Mouse (Mus musculus) ES-Bruce4 (cell line): ENCODE measurements around the gene Naaa. TPM values are rescaled to one million over a fixed set of nuclear protein-coding genes. Genes with fewer than 3 reads are reported as not detected.

Source experiments
- H3K27ac ChIP-seq: 2 replicates; pipeline ENCODE4 v1.5.1; 2012; ENCODE audit warnings: low read length, inconsistent platforms; ENCODE audit not compliant: insufficient read depth
- H3K27me3 ChIP-seq: 2 replicates; pipeline ENCODE4 v1.6.1; 2012; ENCODE audit warnings: mild to moderate bottlenecking, low read length, inconsistent platforms; ENCODE audit not compliant: control insufficient read depth, poor library complexity, insufficient read depth, severe bottlenecking
- H3K36me3 ChIP-seq: 2 replicates; pipeline ENCODE4 v1.6.1; 2012; ENCODE audit warnings: inconsistent platforms, mild to moderate bottlenecking, low read length, moderate library complexity; ENCODE audit not compliant: control insufficient read depth, poor library complexity, insufficient read depth, severe bottlenecking
- H3K4me1 ChIP-seq: one replicate; pipeline ENCODE4 v1.8.1; 2011; ENCODE audit warnings: low read length; ENCODE audit not compliant: control insufficient read depth, insufficient read depth
- H3K4me3 ChIP-seq: 2 replicates; pipeline ENCODE4 v1.5.1; 2011; ENCODE audit warnings: low read depth, mild to moderate bottlenecking, low read length
- H3K9ac ChIP-seq: 2 replicates; pipeline ENCODE4 v1.6.1; 2012; ENCODE audit warnings: low read depth, mild to moderate bottlenecking, inconsistent platforms; ENCODE audit not compliant: poor library complexity, severe bottlenecking
- H3K9me3 ChIP-seq: replicated peaks from 2 replicates; pipeline ENCODE4 v1.6.1; 2012; ENCODE audit warnings: mild to moderate bottlenecking, low read length, inconsistent platforms; ENCODE audit not compliant: control insufficient read depth, poor library complexity, insufficient read depth, severe bottlenecking
- CTCF ChIP-seq: IDR thresholded peaks from one replicate; pipeline ENCODE4 v1.8.1; 2011; ENCODE audit warnings: low read depth, low read length
- EP300 ChIP-seq: IDR thresholded peaks from 2 replicates; pipeline ENCODE4 v1.6.1; 2011; ENCODE audit warnings: low read depth, low read length; ENCODE audit not compliant: insufficient read depth
- POLR2A ChIP-seq: IDR thresholded peaks from one replicate; pipeline ENCODE4 v1.8.1; 2011; ENCODE audit warnings: low read length; ENCODE audit not compliant: insufficient read depth
- polyA plus RNA-seq: library from polyadenylated mRNA; stranded (reverse); fragments of >200 nt; gene quantifications from 2 replicates; pipeline ENCODE4 v1.2.4, GENCODE M21; 2011; ENCODE audit warnings: low read depth; ENCODE audit not compliant: missing spikeins, insufficient read depth, insufficient read length

Gene Naaa
- polyA plus RNA-seq, 1 experiment = 6.7 TPM

DNA sequence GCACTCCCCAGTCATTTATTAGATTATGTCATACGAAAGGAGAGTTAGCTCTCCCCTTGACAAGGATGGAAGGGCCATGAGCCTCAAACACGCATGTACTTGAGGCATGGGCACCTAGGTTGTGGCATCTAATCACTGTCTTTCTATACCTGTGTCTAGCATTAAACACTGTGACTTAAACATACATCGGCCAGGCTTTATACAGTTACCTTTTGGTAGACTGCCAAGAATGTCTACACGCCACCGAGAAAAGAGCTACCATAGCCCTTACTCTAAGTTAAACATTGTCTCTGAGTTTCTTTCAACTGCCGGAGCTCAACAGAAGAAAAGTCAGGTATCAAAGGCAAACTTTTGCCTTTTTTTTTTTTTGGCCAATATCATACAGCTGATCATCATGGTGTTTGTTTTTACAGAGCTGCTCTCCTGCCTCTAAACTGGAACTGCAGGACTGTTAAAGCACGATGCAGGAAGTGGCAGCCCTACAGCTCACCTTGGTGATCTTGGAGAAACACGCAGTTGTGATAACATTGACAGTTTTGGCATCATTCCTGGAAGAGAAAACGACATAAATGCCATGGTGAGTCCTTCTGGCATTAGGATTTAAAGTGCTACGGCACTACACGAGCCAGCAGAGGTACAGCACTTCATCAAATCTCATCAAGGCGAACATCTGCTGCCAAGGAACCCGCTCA is 24.3 kb upstream of the Naaa start:
- Histone ChIP-seq H3K9ac (no peak overlapping the region), H3K4me1 (no peaks in the 10 kb centered on the region), H3K27ac (no peak overlapping the region), H3K4me3 (no peak overlapping the region), H3K9me3 (no peaks in the 10 kb centered on the region), H3K27me3 (no peaks in the 10 kb centered on the region), H3K36me3 (peaks cover 60% of the 10 kb centered on the region)
- TF ChIP-seq EP300 = no peak
- TF ChIP-seq CTCF = no peak
- TF ChIP-seq POLR2A = no peak

GRCm38 (mm10) chr5:92294525-92294924 is 16.6 kb upstream of the Naaa start:
- H3K9ac ChIP-seq = no peak overlapping the region
- H3K4me1 ChIP-seq = no peaks in the 10 kb centered on the region
- H3K27ac ChIP-seq = no peak overlapping the region
- H3K36me3 ChIP-seq = peaks cover 62% of the 10 kb centered on the region
- H3K27me3 ChIP-seq = no peaks in the 10 kb centered on the region
- no peaks in the 10 kb centered on the region for H3K9me3 ChIP-seq
- no peak overlapping the region for H3K4me3 ChIP-seq
- TF ChIP-seq CTCF (no peak), EP300 (no peak), POLR2A (no peak)

DNA sequence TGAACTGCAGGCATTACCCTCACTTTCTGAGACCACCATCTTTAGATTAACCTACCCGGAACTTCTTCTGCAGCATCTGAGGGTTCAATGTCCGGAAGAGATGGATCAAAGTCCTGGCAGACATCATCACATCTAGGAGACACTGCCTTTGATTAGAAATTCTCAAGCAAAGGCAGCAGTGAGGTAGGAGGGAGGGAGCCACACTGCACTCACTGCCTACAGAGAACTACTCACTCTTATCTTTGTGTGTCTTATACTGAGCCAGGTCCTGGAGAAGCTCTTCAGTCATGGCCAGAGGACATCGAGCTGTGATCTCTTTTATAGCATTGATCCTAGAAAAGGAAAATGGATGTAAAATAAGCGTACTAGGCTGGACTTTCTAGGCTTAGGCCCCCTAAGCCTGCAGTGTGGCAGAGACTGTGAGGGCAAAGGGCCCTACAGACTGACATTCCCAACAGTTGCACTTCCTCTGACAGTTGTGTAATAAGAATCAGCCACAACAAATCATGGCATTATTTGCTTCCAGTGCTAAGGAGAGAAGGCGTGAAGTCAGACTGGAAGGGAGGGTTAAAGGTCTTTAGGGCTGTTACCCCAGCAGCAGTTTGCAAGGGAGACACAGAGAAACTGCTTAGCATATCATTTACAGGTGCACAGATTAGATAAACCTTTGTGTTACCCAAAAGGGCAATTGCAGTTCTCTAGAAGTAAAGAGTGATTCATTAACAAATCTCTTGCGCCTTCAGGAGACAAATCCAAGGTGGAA is 13.9 kb upstream of the Naaa start:
- no peaks in the 10 kb centered on the region for H3K27me3 ChIP-seq
- no peak overlapping the region for H3K4me3 ChIP-seq
- peaks cover 70% of the 10 kb centered on the region for H3K36me3 ChIP-seq
- no peaks in the 10 kb centered on the region for H3K9me3 ChIP-seq
- no peak overlapping the region for H3K9ac ChIP-seq
- no peaks in the 10 kb centered on the region for H3K4me1 ChIP-seq
- no peak overlapping the region for H3K27ac ChIP-seq
- TF ChIP-seq EP300 (no peak), POLR2A (no peak), CTCF (no peak)

DNA sequence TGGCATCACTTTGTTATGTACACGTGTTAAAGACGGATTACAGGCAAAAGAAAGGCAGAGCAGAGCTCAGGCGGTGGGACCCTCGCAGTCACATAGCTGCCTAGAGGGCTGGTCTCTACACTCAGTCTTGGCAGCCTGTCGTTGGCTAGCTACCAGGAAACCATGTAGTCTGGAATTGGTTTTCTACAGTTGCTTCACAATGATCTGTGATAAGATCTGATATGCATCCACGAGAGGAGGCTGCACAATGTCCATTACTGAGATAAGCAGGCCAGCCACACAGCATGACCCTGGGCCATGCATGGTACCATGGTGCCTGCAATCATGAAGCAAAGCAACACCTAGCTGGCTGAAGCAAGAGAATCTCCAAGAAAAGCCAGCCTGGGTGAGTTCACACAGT is 9.9 kb upstream of the Naaa start:
- peaks cover 61% of the 10 kb centered on the region for H3K36me3 ChIP-seq
- TF ChIP-seq EP300 (no peak), CTCF (no peak), POLR2A (no peak)
- no peak overlapping the region for H3K9ac ChIP-seq
- H3K4me3 ChIP-seq = no peak overlapping the region
- no peaks in the 10 kb centered on the region for H3K4me1 ChIP-seq
- H3K27me3 ChIP-seq = no peaks in the 10 kb centered on the region
- no peak overlapping the region for H3K27ac ChIP-seq
- H3K9me3 ChIP-seq = no peaks in the 10 kb centered on the region

GRCm38 (mm10) chr5:92283107-92283506 is 5.1 kb upstream of the Naaa start:
- no peak for TF ChIP-seq EP300
- TF ChIP-seq POLR2A = no peak
- no peak for TF ChIP-seq CTCF
- peaks cover 19% of the 10 kb centered on the region for H3K36me3 ChIP-seq
- H3K4me3 ChIP-seq = no peak overlapping the region
- no peak overlapping the region for H3K9ac ChIP-seq
- no peaks in the 10 kb centered on the region for H3K27me3 ChIP-seq
- no peaks in the 10 kb centered on the region for H3K4me1 ChIP-seq
- H3K27ac ChIP-seq = no peak overlapping the region
- H3K9me3 ChIP-seq = no peaks in the 10 kb centered on the region

DNA sequence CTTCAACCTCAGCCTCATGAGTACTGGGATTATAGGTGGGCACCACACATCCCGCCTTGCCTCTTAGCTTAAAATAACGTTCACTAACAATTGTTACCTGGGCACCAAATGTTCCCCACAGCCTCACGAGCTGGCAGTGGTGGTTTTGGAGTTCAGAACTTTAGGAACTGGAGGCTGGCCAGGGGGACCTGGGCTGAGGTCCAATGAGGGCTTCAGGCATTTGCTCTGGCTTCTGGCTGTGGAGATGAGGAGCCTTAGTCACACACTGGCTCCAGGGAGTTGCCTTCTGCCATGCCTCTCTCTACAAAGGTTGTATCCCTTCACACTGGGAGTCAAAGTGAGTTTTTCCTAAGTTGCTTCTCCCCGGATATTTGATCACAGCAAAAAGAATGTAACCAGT is 4.6 kb upstream of the Naaa start:
- H3K27ac ChIP-seq = no peak overlapping the region
- no peaks in the 10 kb centered on the region for H3K4me1 ChIP-seq
- H3K9ac ChIP-seq = no peak overlapping the region
- H3K4me3 ChIP-seq = no peak overlapping the region
- peaks cover 13% of the 10 kb centered on the region for H3K36me3 ChIP-seq
- H3K9me3 ChIP-seq = no peaks in the 10 kb centered on the region
- TF ChIP-seq EP300 (no peak), CTCF (no peak), POLR2A (no peak)
- H3K27me3 ChIP-seq = no peaks in the 10 kb centered on the region
